Mouse (Mus musculus) adrenal gland (tissue): ENCODE results near the gene Prkg1.

Experiments
- intact Hi-C: fragments of 180-260 bp; cut with DNase I; formaldehyde crosslinking; loops from one replicate; pipeline ENCODE4 v1.15.1; 2025

Prkg1 gene

GRCm38 (mm10) chr19:31650452-31650851, 114.4 kb downstream of the Prkg1 start:
- intact Hi-C loops, result no loop called here

- intact Hi-C loops, result no loop called here
These were observed 117.3 kb downstream of the Prkg1 start for GRCm38 (mm10) chr19:31647492-31647891.

GRCm38 (mm10) chr19:31630899-31631869, 133.6 kb downstream of the Prkg1 start:
- intact Hi-C loops, result no loop called here

- intact Hi-C loops, result no loop called here
These were observed 143.1 kb downstream of the Prkg1 start for GRCm38 (mm10) chr19:31621716-31622115.

GRCm38 (mm10) chr19:31616830-31617229, 148.0 kb downstream of the Prkg1 start:
- intact Hi-C loops, result no loop called here

DNA sequence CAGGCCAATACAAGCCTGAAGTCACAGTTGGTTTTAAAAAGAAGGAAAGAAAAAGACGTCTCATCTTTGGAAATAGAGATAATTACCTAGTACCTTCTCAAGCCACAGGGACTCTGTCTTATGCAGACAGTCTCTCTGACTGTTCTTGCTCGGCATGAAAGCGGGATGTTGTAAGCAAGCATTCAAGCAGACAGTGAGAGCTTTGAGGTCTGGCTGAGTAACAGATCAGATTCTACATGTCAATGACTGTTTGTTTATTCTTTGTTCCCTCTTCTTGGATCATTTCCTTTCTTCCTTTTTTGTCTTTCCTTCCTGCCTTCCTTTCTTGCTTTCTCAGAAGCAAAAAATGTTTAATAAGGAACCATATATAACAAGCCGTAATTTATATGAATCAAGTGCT, 148.7 kb downstream of the Prkg1 start:
- intact Hi-C loops, result no loop called here

- intact Hi-C loops, result no loop called here
These were observed 151.7 kb downstream of the Prkg1 start for GRCm38 (mm10) chr19:31613146-31613545.

DNA sequence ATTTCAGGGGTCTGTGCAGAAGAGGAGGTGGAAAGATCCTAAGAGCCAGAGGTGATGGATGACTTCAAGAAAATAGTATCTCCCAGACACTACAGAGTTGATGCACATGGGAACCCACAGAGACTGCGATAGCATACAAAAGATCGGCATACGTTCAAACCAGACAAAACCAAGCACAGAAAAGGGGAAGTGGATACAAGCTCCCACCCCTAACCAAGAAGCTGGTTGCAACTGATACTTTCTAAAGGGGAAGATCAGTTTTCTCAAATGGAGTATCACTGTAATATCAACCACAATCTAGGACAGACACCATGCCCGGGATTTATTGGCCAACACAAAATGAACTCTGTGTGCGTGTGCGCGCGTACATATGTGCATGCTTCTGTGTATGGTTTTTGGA, 162.3 kb downstream of the Prkg1 start:
- intact Hi-C loops, result loop anchor here (5.0 kb wide), 1 partner anchor 240 kb away; no protein-coding TSS in a partner anchor

DNA sequence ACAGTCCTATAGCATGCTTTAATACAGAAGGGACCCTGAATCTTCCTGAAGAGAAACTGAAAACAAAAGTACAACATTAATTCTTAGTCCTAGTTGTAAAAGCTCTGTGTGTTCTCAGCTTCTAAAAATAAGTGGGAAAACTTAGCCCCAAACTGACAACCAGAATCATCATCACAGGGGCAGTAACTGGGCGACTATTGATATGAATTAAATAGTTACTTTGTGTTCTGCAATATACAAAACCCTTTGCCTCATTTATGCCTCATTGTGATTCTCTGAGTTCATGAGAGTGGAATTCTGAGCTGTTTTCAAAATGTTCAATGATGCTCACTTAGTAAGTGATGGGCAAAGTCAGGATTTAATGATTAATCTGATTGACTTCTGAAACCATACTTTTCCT, 170.8 kb downstream of the Prkg1 start:
- intact Hi-C loops, result no loop called here

GRCm38 (mm10) chr19:31590701-31591100, 174.1 kb downstream of the Prkg1 start:
- intact Hi-C loops, result no loop called here

- intact Hi-C loops, result no loop called here
These were observed 187.7 kb downstream of the Prkg1 start for GRCm38 (mm10) chr19:31577092-31577491.

- intact Hi-C loops, result no loop called here
These were observed 200.5 kb downstream of the Prkg1 start for GRCm38 (mm10) chr19:31564329-31564728.

DNA sequence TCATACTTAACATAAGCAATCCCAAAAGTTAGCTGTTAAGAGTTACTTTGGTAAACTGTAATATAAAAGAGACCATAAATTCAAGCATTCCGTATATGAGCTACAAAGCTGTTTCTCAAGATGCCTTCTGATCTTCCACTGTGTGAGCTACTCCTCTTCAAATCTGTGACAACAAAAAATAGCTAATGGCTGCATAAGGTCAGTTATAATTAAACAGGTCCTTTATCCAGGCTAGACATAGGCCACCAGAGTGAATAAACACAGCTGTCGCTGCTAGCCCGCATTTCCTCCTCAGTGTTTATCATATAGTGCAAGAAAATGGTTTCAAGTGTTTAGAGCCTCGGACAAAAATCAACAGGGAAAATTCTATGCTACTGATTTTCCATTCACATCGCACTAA, 218.8 kb downstream of the Prkg1 start:
- intact Hi-C loops, result no loop called here

DNA sequence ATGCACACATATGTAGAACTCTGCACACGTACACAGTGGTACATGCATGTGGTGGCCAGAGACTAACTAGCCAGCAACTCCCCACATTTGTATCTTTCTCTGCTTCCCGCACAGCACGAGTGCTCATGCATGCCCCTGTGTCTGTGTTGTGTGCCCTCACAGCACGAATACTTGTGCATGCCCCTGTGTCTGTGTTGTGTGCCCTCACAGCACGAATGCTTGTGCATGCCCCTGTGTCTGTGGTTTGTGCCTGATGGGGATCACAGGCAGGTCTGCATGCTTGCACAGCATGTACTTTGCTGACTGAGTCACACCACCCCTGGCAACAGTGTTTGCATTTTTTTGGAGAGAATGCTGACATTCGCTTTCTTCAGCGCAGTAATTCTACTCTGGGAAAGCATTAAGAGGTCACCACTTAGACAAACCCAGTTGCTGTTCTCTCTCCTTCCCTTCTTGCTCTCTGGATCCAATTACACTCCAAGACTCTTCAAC, 233.5 kb downstream of the Prkg1 start:
- intact Hi-C loops, result loop anchor here (10.0 kb wide), 2 partner anchors 144 to 186 kb away; no protein-coding TSS in a partner anchor

DNA sequence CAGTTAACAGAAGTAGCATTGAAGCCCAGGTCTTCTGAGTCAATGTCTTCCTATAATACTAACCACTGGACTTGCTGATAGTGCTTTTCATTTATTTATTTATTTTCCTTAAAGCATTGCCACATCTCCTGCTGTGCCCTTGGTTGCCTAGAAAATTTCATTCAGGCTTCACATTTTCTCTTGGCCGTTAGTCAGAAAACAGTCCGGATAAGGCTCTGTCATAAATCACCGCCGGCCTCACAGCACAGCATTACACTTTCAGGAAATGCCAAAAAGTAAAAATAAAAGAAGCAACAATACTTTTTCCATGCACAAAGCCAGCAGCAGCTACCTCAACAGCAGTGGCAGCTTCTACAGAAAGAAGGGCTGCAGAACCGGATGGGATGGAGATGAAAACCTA, 234.2 kb downstream of the Prkg1 start:
- intact Hi-C loops, result loop anchor here (10.0 kb wide), 2 partner anchors 144 to 186 kb away; no protein-coding TSS in a partner anchor

DNA sequence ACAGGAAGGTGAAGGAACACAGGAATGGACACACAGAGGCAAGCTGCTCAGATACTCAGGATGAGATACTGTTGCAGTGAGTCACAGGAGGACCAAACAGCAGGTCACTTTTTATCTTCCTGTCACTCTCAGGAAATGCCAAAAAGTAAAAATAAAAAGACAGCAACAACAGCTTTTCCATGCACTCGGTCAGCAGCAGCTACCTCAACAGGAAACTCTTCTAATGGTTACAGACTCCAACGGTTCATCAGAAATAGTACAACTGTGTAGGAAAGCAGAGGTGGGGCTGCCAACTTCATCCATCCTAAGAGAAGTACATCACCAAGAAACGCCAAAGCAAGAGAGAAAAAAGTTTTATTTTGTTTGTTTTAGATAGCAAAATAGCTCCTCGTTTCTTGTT, 234.9 kb downstream of the Prkg1 start:
- intact Hi-C loops, result loop anchor here (10.0 kb wide), 2 partner anchors 145 to 185 kb away; no protein-coding TSS in a partner anchor

DNA sequence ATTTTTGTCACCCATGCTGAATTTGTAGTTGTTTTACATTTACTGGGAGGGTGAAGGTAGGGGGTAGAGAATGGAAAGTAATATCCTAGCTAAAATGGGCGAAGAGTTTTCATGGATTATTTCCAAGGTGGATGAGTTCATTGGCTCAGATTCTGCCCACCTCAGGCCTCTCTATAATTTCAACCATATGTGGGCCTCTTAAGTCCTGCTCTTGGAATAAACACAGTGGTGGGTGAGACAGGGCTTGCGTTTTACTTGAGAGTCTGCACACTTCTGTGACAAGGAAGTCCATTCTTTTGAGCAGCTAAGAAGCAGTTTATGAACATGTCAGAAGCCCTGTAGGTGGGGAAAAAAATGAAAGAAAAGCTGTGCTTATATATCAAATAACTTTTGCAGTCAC, 250.3 kb downstream of the Prkg1 start:
- intact Hi-C loops, result no loop called here

DNA sequence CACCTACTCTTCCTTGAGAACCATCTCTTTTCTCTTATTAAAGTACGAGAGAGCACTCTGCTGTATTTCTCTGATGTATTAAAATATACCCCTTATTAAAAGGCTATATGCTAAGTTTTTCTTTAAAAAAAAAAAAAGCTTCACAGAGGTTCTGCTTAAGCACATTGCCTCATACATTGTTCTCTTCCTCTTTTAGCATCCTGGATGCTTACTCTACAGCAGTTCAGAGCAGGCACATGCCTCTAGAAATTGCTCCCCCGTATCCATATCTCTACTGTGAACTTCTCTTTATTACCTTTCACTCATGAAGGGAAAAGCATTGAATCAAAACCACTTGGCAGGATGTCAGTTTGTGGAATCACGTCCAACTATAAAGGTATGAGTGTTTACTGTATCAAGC, 257.0 kb downstream of the Prkg1 start:
- intact Hi-C loops, result no loop called here

- intact Hi-C loops, result no loop called here
These were observed 258.5 kb downstream of the Prkg1 start for GRCm38 (mm10) chr19:31506296-31506695.

DNA sequence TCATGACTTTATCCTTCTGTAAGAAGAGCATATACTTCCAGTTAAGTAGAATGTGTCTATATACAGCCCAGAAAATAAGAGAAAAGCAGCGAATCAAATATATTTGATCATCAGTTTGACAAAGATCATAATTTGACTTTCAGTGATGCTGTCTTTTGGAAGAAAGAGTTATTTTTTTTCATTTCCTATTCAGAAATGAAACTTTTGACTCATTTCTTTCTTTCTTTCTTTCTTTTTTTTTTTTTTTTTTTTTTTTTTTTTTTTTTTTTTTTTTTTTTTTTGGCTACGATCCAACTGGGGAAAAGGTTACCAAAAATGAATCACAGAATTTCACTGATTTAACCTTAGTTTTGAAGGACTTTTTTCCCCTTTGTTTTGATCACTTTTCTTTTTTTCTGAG, 259.8 kb downstream of the Prkg1 start:
- intact Hi-C loops, result no loop called here

DNA sequence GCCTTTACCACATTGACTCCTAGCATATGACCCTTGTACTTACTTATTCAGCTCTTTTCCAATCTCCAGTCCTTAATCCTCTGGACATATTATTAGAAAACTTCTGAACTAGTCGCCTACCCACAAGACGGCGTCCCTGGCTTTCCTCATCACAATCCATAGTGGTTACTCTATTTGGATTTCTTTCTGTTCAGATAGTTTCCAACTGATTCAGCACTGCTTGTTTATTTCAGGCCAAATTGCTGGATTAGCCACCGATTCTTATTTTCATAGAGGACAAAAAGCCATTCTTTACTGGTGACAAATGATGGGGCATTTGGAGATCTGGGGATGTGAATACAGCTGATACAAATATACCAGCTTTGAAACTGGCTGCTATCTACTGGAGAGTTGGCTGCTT, 267.4 kb downstream of the Prkg1 start:
- intact Hi-C loops, result no loop called here

- intact Hi-C loops, result no loop called here
These were observed 275.2 kb downstream of the Prkg1 start for GRCm38 (mm10) chr19:31489606-31490005.

GRCm38 (mm10) chr19:31471766-31472165, 293.1 kb downstream of the Prkg1 start:
- intact Hi-C loops, result no loop called here
